Mouse (Mus musculus) liver, embryonic 16.5 days (tissue): Measurements from ENCODE around the gene Palld. TPM values are rescaled to one million over a fixed set of nuclear protein-coding genes. Genes with fewer than 3 reads are reported as not detected.

Experiments used
- ATAC-seq: fragments of 200-750 bp; cut with Nextera tagmentation; 2 replicates; pipeline ENCODE4 v1.8.0; 2017; ENCODE audit warnings: low read depth, mild to moderate bottlenecking, moderate number of reproducible peaks, moderate library complexity
- H3K27ac ChIP-seq: fragments of 300-500 bp; sonication (generic); 2 replicates; pipeline ENCODE4 v1.5.1; 2014; ENCODE audit warnings: mild to moderate bottlenecking, low read length
- H3K27me3 ChIP-seq: fragments of 300-500 bp; sonication (generic); 2 replicates; pipeline ENCODE4 v1.6.1; 2014; ENCODE audit warnings: low read depth, low read length, mixed read lengths; ENCODE audit not compliant: control insufficient read depth, insufficient read depth
- H3K36me3 ChIP-seq: fragments of 300-500 bp; sonication (generic); 2 replicates; pipeline ENCODE4 v1.6.1; 2014; ENCODE audit warnings: mild to moderate bottlenecking; ENCODE audit not compliant: control insufficient read depth, insufficient read depth
- H3K4me1 ChIP-seq: fragments of 300-500 bp; sonication (generic); 2 replicates; pipeline ENCODE4 v1.6.1; 2014; ENCODE audit warnings: low read depth, low read length, mixed read lengths; ENCODE audit not compliant: control insufficient read depth
- H3K4me2 ChIP-seq: fragments of 300-500 bp; sonication (generic); 2 replicates; pipeline ENCODE4 v1.6.1; 2014; ENCODE audit warnings: low read depth, low read length, mixed read lengths
- H3K4me3 ChIP-seq: fragments of 300-500 bp; sonication (generic); 2 replicates; pipeline ENCODE4 v1.5.1; 2014; ENCODE audit warnings: low read depth, mild to moderate bottlenecking, low read length
- H3K9ac ChIP-seq: fragments of 300-500 bp; sonication (generic); 2 replicates; pipeline ENCODE4 v1.6.1; 2014; ENCODE audit warnings: low read depth, low read length
- H3K9me3 ChIP-seq: fragments of 300-500 bp; sonication (generic); replicated peaks from 2 replicates; pipeline ENCODE4 v1.6.1; 2016; ENCODE audit warnings: low read length; ENCODE audit not compliant: control insufficient read depth
- WGBS: fragments of 180-500 bp; shearing (Covaris S2); extraction: QIAGEN DNeasy Blood & Tissue Kit; methylation state at CpG from one replicate; pipeline ENCODE4 v1.1.7; 2014; ENCODE audit not compliant: insufficient replicate concordance; 5-methylcytosine and 5-hydroxymethylcytosine counted together
- polyA plus RNA-seq: library from polyadenylated mRNA; unstranded; fragments of >200 nt; fragmentation: Nextera tagmentation; extraction: Ambion mirVana; gene quantifications from 2 replicates; pipeline ENCODE4 v1.2.1, GENCODE M21; 2015

Gene Palld
- polyA plus RNA-seq, 1 experiment from 2014 or later: 7.3 TPM

- no peaks in the 10 kb centered on the region for H3K4me1 ChIP-seq
- 41% methylated on average over 3 of the region's 3 CpGs for WGBS
- no peaks in the 10 kb centered on the region for H3K27me3 ChIP-seq
- H3K27ac ChIP-seq: no peak overlapping the region
- H3K4me2 ChIP-seq: no peak overlapping the region
- H3K36me3 ChIP-seq: no peaks in the 10 kb centered on the region
- H3K9ac ChIP-seq: no peak overlapping the region
- H3K9me3 ChIP-seq: no peaks in the 10 kb centered on the region
- no peak for ATAC-seq
- H3K4me3 ChIP-seq: no peak overlapping the region
These were observed 221.3 kb downstream of the Palld start for GRCm38 (mm10) chr8:61681217-61681616.

- Histone ChIP-seq H3K4me3 (no peak overlapping the region), H3K4me2 (no peak overlapping the region), H3K27ac (no peak overlapping the region), H3K9ac (no peak overlapping the region), H3K9me3 (no peaks in the 10 kb centered on the region), H3K36me3 (no peaks in the 10 kb centered on the region), H3K27me3 (no peaks in the 10 kb centered on the region), H3K4me1 (no peaks in the 10 kb centered on the region)
- no peak for ATAC-seq
- WGBS: 64% methylated on average over 5 of the region's 5 CpGs
These were observed 225.3 kb downstream of the Palld start for GRCm38 (mm10) chr8:61677227-61677626.

- Histone ChIP-seq H3K9ac (no peak overlapping the region), H3K4me1 (no peaks in the 10 kb centered on the region), H3K27me3 (no peaks in the 10 kb centered on the region), H3K9me3 (no peaks in the 10 kb centered on the region), H3K4me2 (no peak overlapping the region), H3K27ac (no peak overlapping the region), H3K36me3 (no peaks in the 10 kb centered on the region), H3K4me3 (no peak overlapping the region)
- ATAC-seq: no peak
These were observed 231.3 kb downstream of the Palld start for GRCm38 (mm10) chr8:61671151-61671550.

- Histone ChIP-seq H3K27ac (no peak overlapping the region), H3K27me3 (no peaks in the 10 kb centered on the region), H3K4me2 (no peak overlapping the region), H3K4me3 (no peak overlapping the region), H3K9me3 (no peaks in the 10 kb centered on the region), H3K36me3 (no peaks in the 10 kb centered on the region), H3K4me1 (no peaks in the 10 kb centered on the region), H3K9ac (no peak overlapping the region)
- ATAC-seq: no peak
- WGBS: 51% methylated on average over 4 of the region's 4 CpGs
These were observed 232.1 kb downstream of the Palld start for GRCm38 (mm10) chr8:61670376-61670775.

- H3K36me3 ChIP-seq: no peaks in the 10 kb centered on the region
- no peaks in the 10 kb centered on the region for H3K27me3 ChIP-seq
- no peaks in the 10 kb centered on the region for H3K9me3 ChIP-seq
- no peak overlapping the region for H3K27ac ChIP-seq
- ATAC-seq: no peak
- no peak overlapping the region for H3K9ac ChIP-seq
- H3K4me1 ChIP-seq: no peaks in the 10 kb centered on the region
- 57% methylated on average over 6 of the region's 6 CpGs for WGBS
- H3K4me3 ChIP-seq: no peak overlapping the region
- H3K4me2 ChIP-seq: no peak overlapping the region
These were observed 235.6 kb downstream of the Palld start for GRCm38 (mm10) chr8:61666919-61667318.

- Histone ChIP-seq H3K4me1 (no peaks in the 10 kb centered on the region), H3K4me2 (no peak overlapping the region), H3K9me3 (no peaks in the 10 kb centered on the region), H3K27ac (no peak overlapping the region), H3K27me3 (no peaks in the 10 kb centered on the region), H3K4me3 (no peak overlapping the region), H3K9ac (no peak overlapping the region), H3K36me3 (no peaks in the 10 kb centered on the region)
- 45% methylated on average over 8 of the region's 8 CpGs for WGBS
- ATAC-seq: no peak
These were observed 237.5 kb downstream of the Palld start for GRCm38 (mm10) chr8:61665021-61665420.

GRCm38 (mm10) chr8:61664162-61664561 lies 238.3 kb downstream of the Palld start:
- no peak overlapping the region for H3K4me2 ChIP-seq
- no peaks in the 10 kb centered on the region for H3K4me1 ChIP-seq
- H3K27ac ChIP-seq: no peak overlapping the region
- no peak for ATAC-seq
- no peaks in the 10 kb centered on the region for H3K9me3 ChIP-seq
- H3K27me3 ChIP-seq: no peaks in the 10 kb centered on the region
- no peaks in the 10 kb centered on the region for H3K36me3 ChIP-seq
- H3K4me3 ChIP-seq: no peak overlapping the region
- H3K9ac ChIP-seq: no peak overlapping the region
- WGBS: 53% methylated on average over 6 of the region's 6 CpGs

GRCm38 (mm10) chr8:61662829-61663228 lies 239.7 kb downstream of the Palld start:
- Histone ChIP-seq H3K27ac (no peak overlapping the region), H3K4me3 (no peak overlapping the region), H3K27me3 (no peaks in the 10 kb centered on the region), H3K36me3 (no peaks in the 10 kb centered on the region), H3K9me3 (no peaks in the 10 kb centered on the region), H3K4me2 (no peak overlapping the region), H3K9ac (no peak overlapping the region), H3K4me1 (no peaks in the 10 kb centered on the region)
- 51% methylated on average over 4 of the region's 4 CpGs for WGBS
- ATAC-seq: no peak

GRCm38 (mm10) chr8:61661611-61662010 lies 240.9 kb downstream of the Palld start:
- no peaks in the 10 kb centered on the region for H3K9me3 ChIP-seq
- H3K27me3 ChIP-seq: no peaks in the 10 kb centered on the region
- no peak for ATAC-seq

GRCm38 (mm10) chr8:61660961-61661360 lies 241.5 kb downstream of the Palld start:
- H3K27ac ChIP-seq: no peak overlapping the region
- 60% methylated on average over 5 of the region's 5 CpGs for WGBS
- H3K36me3 ChIP-seq: no peaks in the 10 kb centered on the region
- H3K4me3 ChIP-seq: no peak overlapping the region
- no peak overlapping the region for H3K9ac ChIP-seq
- ATAC-seq: no peak
- no peaks in the 10 kb centered on the region for H3K9me3 ChIP-seq
- H3K27me3 ChIP-seq: no peaks in the 10 kb centered on the region
- H3K4me1 ChIP-seq: no peaks in the 10 kb centered on the region
- H3K4me2 ChIP-seq: no peak overlapping the region

More at GRCm38 (mm10) chr8:61661611-61662010, 240.9 kb downstream of the Palld start:
- WGBS: 57% methylated on average over 5 of the region's 5 CpGs
- no peak overlapping the region for H3K4me3 ChIP-seq
- no peak overlapping the region for H3K27ac ChIP-seq
- no peak overlapping the region for H3K4me2 ChIP-seq
- no peaks in the 10 kb centered on the region for H3K4me1 ChIP-seq
- H3K36me3 ChIP-seq: no peaks in the 10 kb centered on the region
- H3K9ac ChIP-seq: no peak overlapping the region
